Mouse (Mus musculus): Measurements from ENCODE around the gene Csnk1g2. TPM values are rescaled to one million over a fixed set of nuclear protein-coding genes. Genes with fewer than 3 reads are reported as not detected.
"Not testable (repeated sequence)": the region's sequence is repeated elsewhere in the genome, so short reads cannot be mapped to it uniquely, and the experiment has no call there.

Gene Csnk1g2
- polyA plus RNA-seq, 1 experiment: 165 TPM

- no peak for TF ChIP-seq FOSL1 (IDR thresholded peaks at IDR 0.05; ENCODE audit: insufficient read depth, low read length, poor library complexity, severe bottlenecking)
- TF ChIP-seq MYOG (IDR thresholded peaks at IDR 0.05; ENCODE audit: control insufficient read depth, extremely low read depth, insufficient read length): no peak
- TF ChIP-seq USF1 (IDR thresholded peaks at IDR 0.05; ENCODE audit: low read depth): no peak
- TF ChIP-seq CTCF (IDR thresholded peaks at IDR 0.05; ENCODE audit: control insufficient read depth, insufficient read depth, insufficient read length): no peak
- TF ChIP-seq MYOD1 (IDR thresholded peaks at IDR 0.05; ENCODE audit: control insufficient read depth, insufficient read length, low read depth): no peak
- TF ChIP-seq MAX (IDR thresholded peaks at IDR 0.05): no peak
- H3ac ChIP-seq (ENCODE audit: control insufficient read depth, insufficient read length, low read depth): peak overlapping the region; percentile 79
- peaks cover 61% of the 10 kb centered on the region for H3K79me2 ChIP-seq (ENCODE audit: control insufficient read depth, insufficient read depth)
- H3K36me3 ChIP-seq (ENCODE audit: control insufficient read depth, insufficient read depth): peaks cover 25% of the 10 kb centered on the region
- peak overlapping the region; percentile 68 for H3K4me3 ChIP-seq (ENCODE audit: insufficient read depth, poor library complexity, severe bottlenecking)
- H3K79me3 ChIP-seq (ENCODE audit: low read depth): peaks cover 41% of the 10 kb centered on the region
- H3K27me3 ChIP-seq (ENCODE audit: control insufficient read depth, insufficient read depth, insufficient read length): no peaks in the 10 kb centered on the region
Observed at GRCm38 (mm10) chr10:80604001-80604509, 18.6 kb upstream of the Csnk1g2 start.

DNA sequence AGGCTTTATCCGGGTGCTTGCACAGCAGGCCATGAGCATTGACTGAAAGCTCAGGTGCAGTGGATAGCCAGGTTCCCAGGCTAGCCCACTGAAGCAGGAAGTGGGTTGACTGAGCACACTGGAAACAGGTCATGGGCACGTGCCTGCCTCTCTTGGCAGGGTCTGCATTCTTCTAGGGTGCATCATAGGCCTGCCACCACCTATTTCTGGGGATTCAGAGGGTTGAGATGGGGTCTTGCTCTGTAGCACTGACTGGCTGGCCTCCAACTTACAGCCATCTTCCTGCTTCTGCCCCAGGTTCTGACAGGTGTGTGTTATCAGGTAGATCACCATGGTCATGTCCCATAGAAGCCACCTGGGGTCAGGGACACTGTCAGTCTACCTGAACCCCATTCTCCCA, 17.6 kb upstream of the Csnk1g2 start:
- Histone ChIP-seq H3K79me3 (ENCODE audit: low read depth) (peaks cover 41% of the 10 kb centered on the region), H3ac (ENCODE audit: control insufficient read depth, insufficient read length, low read depth) (no peak overlapping the region), H3K27me3 (ENCODE audit: control insufficient read depth, insufficient read depth, insufficient read length) (no peaks in the 10 kb centered on the region), H3K36me3 (ENCODE audit: control insufficient read depth, insufficient read depth) (peaks cover 29% of the 10 kb centered on the region), H3K79me2 (ENCODE audit: control insufficient read depth, insufficient read depth) (peaks cover 61% of the 10 kb centered on the region), H3K4me3 (ENCODE audit: insufficient read depth, poor library complexity, severe bottlenecking) (no peak overlapping the region)
- TF ChIP-seq MYOG (IDR thresholded peaks at IDR 0.05; ENCODE audit: control insufficient read depth, extremely low read depth, insufficient read length): no peak
- TF ChIP-seq FOSL1 (IDR thresholded peaks at IDR 0.05; ENCODE audit: insufficient read depth, low read length, poor library complexity, severe bottlenecking): no peak
- TF ChIP-seq CEBPB (IDR thresholded peaks at IDR 0.05; ENCODE audit: low read depth): no peak
- no peak for TF ChIP-seq CTCF (IDR thresholded peaks at IDR 0.05; ENCODE audit: control insufficient read depth, insufficient read depth, insufficient read length)
- TF ChIP-seq MYOD1 (IDR thresholded peaks at IDR 0.05; ENCODE audit: control insufficient read depth, insufficient read length, low read depth): no peak
- no peak for TF ChIP-seq USF1 (IDR thresholded peaks at IDR 0.05; ENCODE audit: low read depth)
- TF ChIP-seq MAX (IDR thresholded peaks at IDR 0.05): no peak

GRCm38 (mm10) chr10:80605721-80606120, 16.9 kb upstream of the Csnk1g2 start, which contains the start of gene Gm49322:
Gene Gm49322, plus strand, starts transcription at chr10:80606021.
- peaks cover 41% of the 10 kb centered on the region for H3K79me3 ChIP-seq (ENCODE audit: low read depth)
- peaks cover 29% of the 10 kb centered on the region for H3K36me3 ChIP-seq (ENCODE audit: control insufficient read depth, insufficient read depth)
- H3ac ChIP-seq (ENCODE audit: control insufficient read depth, insufficient read length, low read depth); H3K27me3 ChIP-seq (ENCODE audit: control insufficient read depth, insufficient read depth, insufficient read length); H3K4me3 ChIP-seq (ENCODE audit: insufficient read depth, poor library complexity, severe bottlenecking): not testable (repeated sequence)
- H3K79me2 ChIP-seq (ENCODE audit: control insufficient read depth, insufficient read depth): peaks cover 61% of the 10 kb centered on the region

DNA sequence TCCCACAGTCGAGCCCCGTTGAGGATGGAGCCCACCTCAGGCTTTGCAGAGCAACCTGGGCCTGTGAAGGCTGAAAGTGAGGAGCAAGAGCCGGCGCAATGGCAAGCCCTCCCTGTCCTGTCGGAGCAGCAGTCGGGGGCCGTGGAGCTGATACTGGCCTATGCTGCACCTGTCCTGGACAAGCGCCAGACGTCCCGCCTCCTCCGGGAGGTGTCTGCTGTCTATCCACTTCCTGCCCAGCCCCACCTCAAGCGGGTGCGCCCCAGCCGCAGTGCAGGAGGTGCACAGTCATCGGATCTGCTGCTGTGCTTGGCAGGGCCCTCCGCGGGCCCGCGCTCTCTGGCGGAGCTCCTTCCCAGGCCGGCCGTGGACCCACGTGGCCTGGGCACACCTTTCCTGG, 16.3 kb upstream of the Csnk1g2 start:
- peaks cover 61% of the 10 kb centered on the region for H3K79me2 ChIP-seq (ENCODE audit: control insufficient read depth, insufficient read depth)
- H3K4me3 ChIP-seq (ENCODE audit: insufficient read depth, poor library complexity, severe bottlenecking): no peak overlapping the region
- no peak overlapping the region for H3ac ChIP-seq (ENCODE audit: control insufficient read depth, insufficient read length, low read depth)
- no peak for TF ChIP-seq CEBPB (IDR thresholded peaks at IDR 0.05; ENCODE audit: low read depth)
- no peak for TF ChIP-seq MYOG (IDR thresholded peaks at IDR 0.05; ENCODE audit: control insufficient read depth, extremely low read depth, insufficient read length)
- TF ChIP-seq CTCF (IDR thresholded peaks at IDR 0.05; ENCODE audit: control insufficient read depth, insufficient read depth, insufficient read length): no peak
- TF ChIP-seq FOSL1 (IDR thresholded peaks at IDR 0.05; ENCODE audit: insufficient read depth, low read length, poor library complexity, severe bottlenecking): no peak
- no peak for TF ChIP-seq USF1 (IDR thresholded peaks at IDR 0.05; ENCODE audit: low read depth)
- no peak for TF ChIP-seq MAX (IDR thresholded peaks at IDR 0.05)
- TF ChIP-seq MYOD1 (IDR thresholded peaks at IDR 0.05; ENCODE audit: control insufficient read depth, insufficient read length, low read depth): no peak
- H3K79me3 ChIP-seq (ENCODE audit: low read depth): peaks cover 41% of the 10 kb centered on the region
- no peaks in the 10 kb centered on the region for H3K27me3 ChIP-seq (ENCODE audit: control insufficient read depth, insufficient read depth, insufficient read length)
- H3K36me3 ChIP-seq (ENCODE audit: control insufficient read depth, insufficient read depth): peaks cover 29% of the 10 kb centered on the region

- peaks cover 61% of the 10 kb centered on the region for H3K79me2 ChIP-seq (ENCODE audit: control insufficient read depth, insufficient read depth)
- H3ac ChIP-seq (ENCODE audit: control insufficient read depth, insufficient read length, low read depth): no peak overlapping the region
- peaks cover 30% of the 10 kb centered on the region for H3K36me3 ChIP-seq (ENCODE audit: control insufficient read depth, insufficient read depth)
- H3K4me3 ChIP-seq (ENCODE audit: insufficient read depth, poor library complexity, severe bottlenecking): no peak overlapping the region
- no peak for TF ChIP-seq CEBPB (IDR thresholded peaks at IDR 0.05; ENCODE audit: low read depth)
- no peak for TF ChIP-seq MYOD1 (IDR thresholded peaks at IDR 0.05; ENCODE audit: control insufficient read depth, insufficient read length, low read depth)
- no peak for TF ChIP-seq FOSL1 (IDR thresholded peaks at IDR 0.05; ENCODE audit: insufficient read depth, low read length, poor library complexity, severe bottlenecking)
- TF ChIP-seq MAX (IDR thresholded peaks at IDR 0.05): no peak
- no peak for TF ChIP-seq MYOG (IDR thresholded peaks at IDR 0.05; ENCODE audit: control insufficient read depth, extremely low read depth, insufficient read length)
- no peak for TF ChIP-seq CTCF (IDR thresholded peaks at IDR 0.05; ENCODE audit: control insufficient read depth, insufficient read depth, insufficient read length)
- no peak for TF ChIP-seq USF1 (IDR thresholded peaks at IDR 0.05; ENCODE audit: low read depth)
- peaks cover 41% of the 10 kb centered on the region for H3K79me3 ChIP-seq (ENCODE audit: low read depth)
- H3K27me3 ChIP-seq (ENCODE audit: control insufficient read depth, insufficient read depth, insufficient read length): no peaks in the 10 kb centered on the region
Observed at GRCm38 (mm10) chr10:80606737-80607350, 15.8 kb upstream of the Csnk1g2 start.

GRCm38 (mm10) chr10:80608435-80608834, 14.2 kb upstream of the Csnk1g2 start:
- Histone ChIP-seq H3K36me3 (ENCODE audit: control insufficient read depth, insufficient read depth) (peaks cover 40% of the 10 kb centered on the region), H3K79me2 (ENCODE audit: control insufficient read depth, insufficient read depth) (peaks cover 56% of the 10 kb centered on the region), H3ac (ENCODE audit: control insufficient read depth, insufficient read length, low read depth) (no peak overlapping the region), H3K4me3 (ENCODE audit: insufficient read depth, poor library complexity, severe bottlenecking) (no peak overlapping the region), H3K79me3 (ENCODE audit: low read depth) (peaks cover 38% of the 10 kb centered on the region), H3K27me3 (ENCODE audit: control insufficient read depth, insufficient read depth, insufficient read length) (no peaks in the 10 kb centered on the region)
- no peak for TF ChIP-seq CTCF (IDR thresholded peaks at IDR 0.05; ENCODE audit: control insufficient read depth, insufficient read depth, insufficient read length)
- TF ChIP-seq USF1 (IDR thresholded peaks at IDR 0.05; ENCODE audit: low read depth): no peak
- TF ChIP-seq MAX (IDR thresholded peaks at IDR 0.05): no peak
- TF ChIP-seq MYOG (IDR thresholded peaks at IDR 0.05; ENCODE audit: control insufficient read depth, extremely low read depth, insufficient read length): no peak
- no peak for TF ChIP-seq CEBPB (IDR thresholded peaks at IDR 0.05; ENCODE audit: low read depth)
- TF ChIP-seq MYOD1 (IDR thresholded peaks at IDR 0.05; ENCODE audit: control insufficient read depth, insufficient read length, low read depth): no peak
- no peak for TF ChIP-seq FOSL1 (IDR thresholded peaks at IDR 0.05; ENCODE audit: insufficient read depth, low read length, poor library complexity, severe bottlenecking)
